Mouse (Mus musculus): ENCODE data around the gene Selenbp1. TPM values are rescaled to one million over a fixed set of nuclear protein-coding genes. Genes with fewer than 3 reads are reported as not detected.
A peak's percentile ranks its signal among the peaks of the same experiment; 100 is the strongest.
"Not testable (repeated sequence)": the region's sequence is repeated elsewhere in the genome, so short reads cannot be mapped to it uniquely, and the experiment has no call there.

The Selenbp1 gene
- total and polyA plus RNA-seq, 3 experiments, result 100 to 190 (median 122) TPM

- H3K36me3 ChIP-seq (ENCODE audit: control insufficient read depth, insufficient read depth, low read length); H3K27ac ChIP-seq; H3K4me1 ChIP-seq (ENCODE audit: control insufficient read depth, insufficient read depth, low read length); H3K79me2 ChIP-seq (replicated peaks; ENCODE audit: control insufficient read depth, insufficient read depth, low read length); H3K4me3 ChIP-seq; DNase-seq; intact Hi-C loops (cut with DNase I); H3K9ac ChIP-seq (ENCODE audit: low read depth, low read length); H3K27me3 ChIP-seq (ENCODE audit: control insufficient read depth, insufficient read depth, low read length): not testable (repeated sequence)
- 22% methylated on average over 4 of the region's 4 CpGs for WGBS
- peak; percentile 60 for TF ChIP-seq CTCF (IDR thresholded peaks at IDR 0.05)
Measured at GRCm38 (mm10) chr3:94943706-94944105, 10.8 kb downstream of the Selenbp1 start.

DNA sequence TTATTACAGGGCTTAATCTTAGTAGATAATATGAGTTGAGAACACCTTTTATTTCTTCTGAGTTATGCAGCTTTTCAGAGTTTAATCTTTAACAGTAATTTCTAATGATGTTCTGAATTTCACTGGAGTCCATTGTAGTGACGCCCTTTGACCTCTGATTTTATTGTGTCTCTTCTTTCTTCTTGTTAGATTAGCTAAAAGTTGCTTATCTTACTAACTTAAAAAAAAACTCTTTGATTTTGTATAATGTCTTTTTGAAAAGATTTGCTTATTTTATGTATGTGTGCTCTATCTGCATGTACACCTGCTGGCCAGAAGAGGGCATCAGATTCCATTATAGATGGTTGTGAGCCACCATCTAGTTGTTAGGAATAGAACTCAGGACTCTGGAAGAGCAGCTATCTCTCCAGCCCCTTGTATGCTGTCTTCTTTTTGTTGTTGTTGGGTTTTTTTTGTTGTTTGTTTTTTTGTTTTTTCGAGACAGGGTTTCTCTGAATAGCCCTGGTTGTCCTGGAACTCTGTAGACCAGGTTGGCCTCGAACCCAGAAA lies 15.3 kb downstream of the Selenbp1 start:
- DNase-seq, result no peak
- WGBS, result 69% methylated on average over 3 of the region's 3 CpGs
- H3K9ac ChIP-seq (ENCODE audit: low read depth, low read length), result no peak overlapping the region

GRCm38 (mm10) chr3:94949645-94950044 lies 16.8 kb downstream of the Selenbp1 start:
- TF ChIP-seq CTCF (IDR thresholded peaks at IDR 0.05), result no peak
- TF ChIP-seq EP300 (IDR thresholded peaks at IDR 0.05; ENCODE audit: insufficient read depth, low read depth, low read length), result no peak
- TF ChIP-seq POLR2A (IDR thresholded peaks at IDR 0.05; ENCODE audit: insufficient read depth, low read depth, low read length), result no peak
- whole genome bisulfite sequencing, result 75% methylated on average over 3 of the region's 3 CpGs
- intact Hi-C loops (cut with DNase I), result no loop called here

More for the DNA sequence above, 15.3 kb downstream of the Selenbp1 start:
- no peaks in the 10 kb centered on the region for H3K79me2 ChIP-seq (replicated peaks; ENCODE audit: control insufficient read depth, insufficient read depth, low read length)
- H3K27ac ChIP-seq, result no peak overlapping the region
- no peaks in the 10 kb centered on the region for H3K36me3 ChIP-seq (ENCODE audit: control insufficient read depth, insufficient read depth, low read length)
- intact Hi-C loops (cut with DNase I), result loop anchor here (1.0 kb wide), 1 partner anchor 49 kb away; no protein-coding TSS in a partner anchor
- no peaks in the 10 kb centered on the region for H3K4me1 ChIP-seq (ENCODE audit: control insufficient read depth, insufficient read depth, low read length)
- no peak overlapping the region for H3K4me3 ChIP-seq
- no peaks in the 10 kb centered on the region for H3K27me3 ChIP-seq (ENCODE audit: control insufficient read depth, insufficient read depth, low read length)
- no peak for TF ChIP-seq POLR2A (IDR thresholded peaks at IDR 0.05; ENCODE audit: insufficient read depth, low read depth, low read length)
- TF ChIP-seq CTCF (IDR thresholded peaks at IDR 0.05), result peak; percentile 96
- TF ChIP-seq EP300 (IDR thresholded peaks at IDR 0.05; ENCODE audit: insufficient read depth, low read depth, low read length), result no peak

GRCm38 (mm10) chr3:94952806-94953205 lies 19.9 kb downstream of the Selenbp1 start:
- intact Hi-C loops (cut with DNase I), result no loop called here
- H3K9ac ChIP-seq (ENCODE audit: low read depth, low read length), result no peak overlapping the region
- H3K4me3 ChIP-seq, result no peak overlapping the region
- no peaks in the 10 kb centered on the region for H3K36me3 ChIP-seq (ENCODE audit: control insufficient read depth, insufficient read depth, low read length)
- DNase-seq, result peak in 1 of 2 experiments; percentile 36
- WGBS, result 74% methylated on average over 5 of the region's 5 CpGs
- no peaks in the 10 kb centered on the region for H3K79me2 ChIP-seq (replicated peaks; ENCODE audit: control insufficient read depth, insufficient read depth, low read length)
- TF ChIP-seq POLR2A (IDR thresholded peaks at IDR 0.05; ENCODE audit: insufficient read depth, low read depth, low read length) (no peak), CTCF (IDR thresholded peaks at IDR 0.05) (no peak), EP300 (IDR thresholded peaks at IDR 0.05; ENCODE audit: insufficient read depth, low read depth, low read length) (no peak)
- H3K4me1 ChIP-seq (ENCODE audit: control insufficient read depth, insufficient read depth, low read length), result no peaks in the 10 kb centered on the region
- H3K27me3 ChIP-seq (ENCODE audit: control insufficient read depth, insufficient read depth, low read length), result no peaks in the 10 kb centered on the region
- H3K27ac ChIP-seq, result no peak overlapping the region

More at GRCm38 (mm10) chr3:94949645-94950044, 16.8 kb downstream of the Selenbp1 start:
- no peak overlapping the region for H3K27ac ChIP-seq
- no peak overlapping the region for H3K9ac ChIP-seq (ENCODE audit: low read depth, low read length)
- no peak overlapping the region for H3K4me3 ChIP-seq
- no peaks in the 10 kb centered on the region for H3K36me3 ChIP-seq (ENCODE audit: control insufficient read depth, insufficient read depth, low read length)
- no peaks in the 10 kb centered on the region for H3K27me3 ChIP-seq (ENCODE audit: control insufficient read depth, insufficient read depth, low read length)
- no peak for DNase-seq
- no peaks in the 10 kb centered on the region for H3K4me1 ChIP-seq (ENCODE audit: control insufficient read depth, insufficient read depth, low read length)
- H3K79me2 ChIP-seq (replicated peaks; ENCODE audit: control insufficient read depth, insufficient read depth, low read length), result no peaks in the 10 kb centered on the region

GRCm38 (mm10) chr3:94953384-94953763 lies 20.5 kb downstream of the Selenbp1 start:
- Histone ChIP-seq H3K4me3 (peak overlapping the region; percentile 61), H3K36me3 (ENCODE audit: control insufficient read depth, insufficient read depth, low read length) (no peaks in the 10 kb centered on the region), H3K27me3 (ENCODE audit: control insufficient read depth, insufficient read depth, low read length) (no peaks in the 10 kb centered on the region), H3K79me2 (replicated peaks; ENCODE audit: control insufficient read depth, insufficient read depth, low read length) (no peaks in the 10 kb centered on the region), H3K27ac (peak overlapping the region; percentile 87), H3K9ac (ENCODE audit: low read depth, low read length) (peak overlapping the region; percentile 43), H3K4me1 (ENCODE audit: control insufficient read depth, insufficient read depth, low read length) (no peaks in the 10 kb centered on the region)
- 10% methylated on average over 9 of the region's 9 CpGs for WGBS
- intact Hi-C loops (cut with DNase I), result no loop called here
- TF ChIP-seq POLR2A (IDR thresholded peaks at IDR 0.05; ENCODE audit: insufficient read depth, low read depth, low read length), result no peak
- no peak for TF ChIP-seq CTCF (IDR thresholded peaks at IDR 0.05)
- no peak for TF ChIP-seq EP300 (IDR thresholded peaks at IDR 0.05; ENCODE audit: insufficient read depth, low read depth, low read length)
- no peak for DNase-seq

DNA sequence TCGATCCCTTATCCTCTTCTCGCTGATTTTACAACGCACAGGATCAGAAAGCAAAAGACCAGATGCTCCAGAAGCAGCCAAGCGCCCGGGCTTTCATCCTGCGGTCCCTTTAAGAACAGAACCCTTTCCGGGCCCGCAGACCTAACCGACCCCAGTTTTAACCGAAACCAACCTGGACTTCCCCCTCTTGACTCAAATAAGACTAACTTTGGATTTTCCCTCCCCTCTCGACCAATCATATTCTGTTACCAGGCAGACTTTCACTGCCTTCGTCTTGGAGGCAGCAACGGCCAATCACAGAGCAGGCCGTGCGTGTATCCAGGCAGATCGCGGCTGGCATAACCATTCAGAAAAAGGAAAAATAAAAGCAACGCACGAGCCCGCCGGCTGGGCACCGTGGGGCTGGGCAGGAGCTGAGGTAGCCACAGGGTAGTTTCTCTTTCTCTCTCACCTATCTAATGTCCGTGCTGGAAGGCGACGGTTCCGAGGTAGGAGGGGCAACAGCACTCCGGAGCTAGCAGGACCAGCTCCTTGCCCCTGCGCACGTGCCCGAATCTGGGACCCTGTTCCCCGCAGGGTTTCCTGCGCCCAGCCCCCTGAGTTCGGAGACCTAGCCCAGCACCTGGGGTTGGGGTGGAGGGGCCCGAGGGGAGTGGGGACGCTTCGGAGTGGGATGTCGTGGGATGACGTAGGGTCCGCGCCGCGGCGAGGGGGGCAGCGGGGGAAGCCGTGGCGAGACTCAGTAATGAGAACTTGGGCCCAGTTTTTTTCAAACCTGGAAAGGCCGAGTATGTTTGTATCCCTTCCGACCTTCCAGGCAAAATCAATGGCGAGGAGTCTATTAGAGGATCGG lies 21.1 kb downstream of the Selenbp1 start, which contains the start of gene Rfx5:
Rfx5 (plus strand) TSS at position 312 of the 853 bp plus-strand sequence.
- DNase-seq, result peak; percentile 89 to 94
- WGBS, result under 1% methylated on average over 50 of the region's 50 CpGs
- Histone ChIP-seq H3K27me3 (ENCODE audit: control insufficient read depth, insufficient read depth, low read length) (no peaks in the 10 kb centered on the region), H3K4me3 (peak within 1 kb of the TSS; percentile 61), H3K36me3 (ENCODE audit: control insufficient read depth, insufficient read depth, low read length) (no peaks in the 10 kb centered on the region), H3K27ac (peak within 1 kb of the TSS; percentile 87), H3K4me1 (ENCODE audit: control insufficient read depth, insufficient read depth, low read length) (no peaks in the 10 kb centered on the region), H3K9ac (ENCODE audit: low read depth, low read length) (peak within 1 kb of the TSS; percentile 57), H3K79me2 (replicated peaks; ENCODE audit: control insufficient read depth, insufficient read depth, low read length) (no peaks in the 10 kb centered on the region)
- no peak for TF ChIP-seq EP300 (IDR thresholded peaks at IDR 0.05; ENCODE audit: insufficient read depth, low read depth, low read length)
- TF ChIP-seq CTCF (IDR thresholded peaks at IDR 0.05), result 0 out of 2 replicates have a peak, but pooled peaks have one; percentile 9
- peak; percentile 54 for TF ChIP-seq POLR2A (IDR thresholded peaks at IDR 0.05; ENCODE audit: insufficient read depth, low read depth, low read length)
- intact Hi-C loops (cut with DNase I), result loop anchor here (1.0 kb wide), 1 partner anchor 20 kb away; the partner anchor contains the start of gene Pi4kb

Measured in heart, adult 2 months (tissue).